Mouse (Mus musculus) E14TG2a.4 (cell line): ENCODE measurements around the gene Lsg1.

Experiments used
- CTCF ChIP-seq: conservative IDR thresholded peaks from 2 replicates; pipeline ENCODE4 v1.5.1; 2014; ENCODE audit warnings: low read length
- NANOG ChIP-seq: IDR thresholded peaks from 2 replicates; pipeline ENCODE4 v1.6.1; 2014; ENCODE audit warnings: borderline replicate concordance, low read length, mixed read lengths
- POU5F1 ChIP-seq: IDR thresholded peaks from 2 replicates; pipeline ENCODE4 v1.6.1; 2014; ENCODE audit warnings: low read length, borderline replicate concordance

GRCm38 (mm10) chr16:30543386-30543785, 44.0 kb downstream of the Lsg1 start:
- TF ChIP-seq CTCF (no peak), NANOG (no peak), POU5F1 (no peak)
